Mouse (Mus musculus) erythroblast, embryonic 14.5 days (primary cell): Measurements from ENCODE around the gene 4921509C19Rik.

ENCODE experiments used
- GATA1 ChIP-seq: IDR thresholded peaks from 2 replicates; pipeline ENCODE4 v1.6.1; 2012; ENCODE audit warnings: low read length, inconsistent platforms, mixed read lengths
- TAL1 ChIP-seq: IDR thresholded peaks from 3 replicates; pipeline ENCODE4 v1.6.1; 2012; ENCODE audit warnings: low read length, inconsistent platforms, mixed read lengths

DNA sequence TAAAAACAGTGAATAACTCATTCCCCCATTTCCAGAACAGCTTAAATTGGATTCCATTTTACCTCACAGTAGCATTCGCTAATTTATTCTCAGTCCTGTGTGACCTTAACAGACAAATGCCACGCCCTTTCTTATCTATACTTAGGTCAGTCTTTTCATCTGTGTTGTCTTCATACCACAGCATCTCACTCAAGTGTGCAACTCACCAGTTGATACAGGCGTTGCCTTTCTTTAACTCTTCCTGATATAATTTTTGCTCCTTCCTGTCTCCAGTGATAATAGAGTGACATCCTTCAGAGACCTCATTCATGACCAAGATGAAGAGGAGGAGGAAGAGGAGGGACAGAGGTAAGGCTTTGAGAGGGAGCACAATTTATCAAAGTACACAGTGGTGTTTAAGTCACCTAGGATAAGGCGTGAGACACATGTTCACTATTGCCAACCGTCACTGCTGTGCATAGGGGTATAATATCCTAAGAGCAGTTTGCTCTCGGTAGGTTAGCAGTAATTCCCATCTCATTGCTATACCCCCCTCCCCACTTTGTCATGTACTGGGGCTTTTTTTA, 24.6 kb upstream of the 4921509C19Rik start:
- TF ChIP-seq TAL1: no peak
- no peak for TF ChIP-seq GATA1
